Mouse (Mus musculus): ENCODE measurements around the gene Ythdf1. TPM values are rescaled to one million over a fixed set of nuclear protein-coding genes. Genes with fewer than 3 reads are reported as not detected.
A peak's percentile ranks its signal among the peaks of the same experiment; 100 is the strongest.

Gene Ythdf1
- polyA plus RNA-seq, 1 experiment = 85.1 TPM

- H3K27ac ChIP-seq (ENCODE audit: insufficient read depth, low read length) = no peak overlapping the region
- no peak overlapping the region for H3K4me3 ChIP-seq (ENCODE audit: insufficient read depth, low read length)
- peak; percentile 84 for TF ChIP-seq CTCF (IDR thresholded peaks at IDR 0.05; ENCODE audit: borderline replicate concordance, insufficient read depth, low read length)
- no peak for TF ChIP-seq POLR2A (IDR thresholded peaks at IDR 0.05; ENCODE audit: low read depth, low read length)
- H3K4me1 ChIP-seq (ENCODE audit: control insufficient read depth, insufficient read depth, low read length) = no peaks in the 10 kb centered on the region
Observed at GRCm38 (mm10) chr2:180894734-180895133, 26.0 kb downstream of the Ythdf1 start.

DNA sequence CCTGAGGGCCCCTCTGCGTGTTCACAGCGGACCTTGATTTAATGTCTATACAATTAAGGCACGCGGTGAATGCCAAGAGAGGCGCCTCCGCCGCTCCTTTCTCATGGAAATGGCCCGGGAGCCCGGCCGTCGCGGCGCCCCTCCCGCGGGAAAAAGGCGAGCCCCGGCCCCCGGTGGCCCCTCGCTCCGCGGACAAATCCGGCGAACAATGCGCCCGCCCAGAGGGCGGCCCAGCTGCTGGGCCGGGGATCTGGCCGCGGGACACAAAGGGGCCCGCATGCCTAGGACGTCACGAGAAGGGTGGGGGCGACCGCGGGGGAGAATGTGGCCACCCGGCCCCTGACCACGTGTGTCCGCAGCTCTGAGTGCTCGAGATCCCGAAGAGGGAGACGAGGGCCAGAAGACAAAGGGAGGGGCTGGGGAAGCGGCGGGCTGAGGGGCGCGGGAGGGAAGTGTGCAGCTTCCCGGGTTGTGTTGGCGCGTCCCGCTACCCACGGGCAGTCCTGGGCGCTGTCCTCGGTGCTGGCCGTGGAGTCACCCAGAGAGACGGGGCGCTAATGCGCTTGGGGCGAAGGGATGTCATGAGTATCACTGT lies 26.6 kb downstream of the Ythdf1 start:
- Histone ChIP-seq H3K4me3 (ENCODE audit: insufficient read depth, low read length) (no peak overlapping the region), H3K27ac (ENCODE audit: insufficient read depth, low read length) (no peak overlapping the region), H3K4me1 (ENCODE audit: control insufficient read depth, insufficient read depth, low read length) (no peaks in the 10 kb centered on the region)
- TF ChIP-seq POLR2A (IDR thresholded peaks at IDR 0.05; ENCODE audit: low read depth, low read length) (no peak), CTCF (IDR thresholded peaks at IDR 0.05; ENCODE audit: borderline replicate concordance, insufficient read depth, low read length) (no peak)

DNA sequence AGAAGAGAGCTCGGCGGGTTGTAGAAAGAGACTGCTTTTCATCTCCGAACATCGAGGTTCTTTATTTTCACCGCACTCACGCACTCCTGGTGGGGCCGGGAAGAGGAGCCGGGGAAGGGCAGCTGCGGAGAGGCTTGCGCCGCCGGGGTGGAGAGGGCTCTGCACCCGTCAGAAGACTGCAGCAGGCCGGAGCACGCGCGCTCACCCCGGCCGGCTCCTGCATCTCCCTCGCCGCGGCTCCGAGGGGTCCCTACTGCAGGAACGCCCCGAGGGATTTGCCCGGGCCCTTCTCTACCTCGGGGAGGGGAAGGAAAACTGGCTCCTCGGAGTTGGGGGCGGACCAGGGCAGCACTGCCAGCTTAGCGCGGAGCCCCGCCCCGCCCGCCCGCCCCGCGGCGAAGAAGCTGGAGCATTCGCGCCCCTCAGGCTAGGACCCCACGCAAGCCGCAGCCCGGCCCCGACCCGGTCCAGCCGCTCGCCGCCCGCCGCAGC lies 27.2 kb downstream of the Ythdf1 start:
- Histone ChIP-seq H3K27ac (ENCODE audit: insufficient read depth, low read length) (no peak overlapping the region), H3K4me1 (ENCODE audit: control insufficient read depth, insufficient read depth, low read length) (no peaks in the 10 kb centered on the region), H3K4me3 (ENCODE audit: insufficient read depth, low read length) (peak overlapping the region; percentile 27)
- TF ChIP-seq CTCF (IDR thresholded peaks at IDR 0.05; ENCODE audit: borderline replicate concordance, insufficient read depth, low read length) (no peak), POLR2A (IDR thresholded peaks at IDR 0.05; ENCODE audit: low read depth, low read length) (no peak)

DNA sequence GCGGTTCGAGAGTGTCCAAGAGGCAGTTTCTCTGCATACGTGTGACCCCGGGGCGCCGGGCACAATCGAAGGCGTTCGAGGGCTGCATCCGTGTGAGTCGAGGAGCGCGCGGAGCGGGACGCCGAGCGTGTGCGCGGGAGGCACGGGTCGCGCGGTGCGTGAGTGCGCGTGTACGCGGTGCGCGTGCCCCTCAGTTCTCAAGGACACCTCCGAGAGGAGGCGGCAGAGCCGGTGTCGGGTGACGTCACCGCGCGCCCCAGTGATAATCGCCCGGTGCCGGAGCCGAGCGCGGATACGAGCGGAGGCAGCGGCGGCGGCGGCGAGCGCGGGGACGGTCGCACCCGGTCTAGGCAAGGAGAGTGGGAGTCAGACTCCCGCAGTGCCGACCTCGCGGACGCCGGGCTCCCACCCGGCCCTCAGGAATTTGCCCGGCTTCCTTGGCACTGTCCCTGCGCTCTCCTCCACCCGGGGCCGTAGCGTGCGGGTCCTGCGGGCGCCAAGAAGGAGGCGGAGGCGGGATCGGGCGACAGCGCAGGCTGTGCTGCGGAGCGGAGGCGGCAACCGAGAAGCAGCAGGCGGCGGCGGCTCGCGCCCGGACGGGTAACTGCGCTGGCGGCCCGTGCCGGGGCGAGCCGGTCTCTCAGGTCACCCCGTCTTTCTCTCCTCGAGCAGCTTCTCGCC lies 27.8 kb downstream of the Ythdf1 start:
- no peaks in the 10 kb centered on the region for H3K4me1 ChIP-seq (ENCODE audit: control insufficient read depth, insufficient read depth, low read length)
- H3K4me3 ChIP-seq (ENCODE audit: insufficient read depth, low read length) = peak overlapping the region; percentile 27
- no peak for TF ChIP-seq POLR2A (IDR thresholded peaks at IDR 0.05; ENCODE audit: low read depth, low read length)
- H3K27ac ChIP-seq (ENCODE audit: insufficient read depth, low read length) = no peak overlapping the region

DNA sequence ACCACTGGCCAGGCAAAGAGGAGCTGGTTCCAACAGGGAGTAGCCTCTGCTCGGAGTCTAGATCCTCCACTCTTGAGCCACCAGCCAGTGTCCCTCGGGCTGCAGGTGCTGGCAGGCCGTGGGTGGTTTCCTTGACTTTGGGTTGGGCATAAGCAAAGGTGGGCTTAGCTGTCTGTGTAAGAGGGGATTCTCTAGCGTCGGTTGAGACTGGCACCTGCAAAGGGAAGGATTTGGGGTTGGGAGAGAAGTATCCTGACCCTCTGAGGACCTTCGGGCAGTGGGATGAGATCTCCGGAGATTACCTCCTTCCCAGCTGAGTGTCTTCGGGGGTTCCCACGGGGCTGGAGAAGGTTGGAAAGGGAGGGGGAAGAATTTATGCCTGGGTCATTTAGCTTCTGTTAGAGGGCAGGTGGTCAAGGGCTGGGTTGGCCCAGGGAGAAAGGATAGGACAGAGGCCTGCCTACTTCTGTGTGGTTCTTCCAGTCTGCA lies 28.9 kb downstream of the Ythdf1 start:
- H3K27ac ChIP-seq (ENCODE audit: insufficient read depth, low read length) = no peak overlapping the region
- no peaks in the 10 kb centered on the region for H3K4me1 ChIP-seq (ENCODE audit: control insufficient read depth, insufficient read depth, low read length)
- no peak for TF ChIP-seq POLR2A (IDR thresholded peaks at IDR 0.05; ENCODE audit: low read depth, low read length)
- TF ChIP-seq CTCF (IDR thresholded peaks at IDR 0.05; ENCODE audit: borderline replicate concordance, insufficient read depth, low read length) = no peak
- H3K4me3 ChIP-seq (ENCODE audit: insufficient read depth, low read length) = no peak overlapping the region

GRCm38 (mm10) chr2:180891075-180891834 lies 29.5 kb downstream of the Ythdf1 start:
- H3K4me1 ChIP-seq (ENCODE audit: control insufficient read depth, insufficient read depth, low read length) = no peaks in the 10 kb centered on the region
- no peak overlapping the region for H3K27ac ChIP-seq (ENCODE audit: insufficient read depth, low read length)
- TF ChIP-seq POLR2A (IDR thresholded peaks at IDR 0.05; ENCODE audit: low read depth, low read length) (no peak), CTCF (IDR thresholded peaks at IDR 0.05; ENCODE audit: borderline replicate concordance, insufficient read depth, low read length) (no peak)
- no peak overlapping the region for H3K4me3 ChIP-seq (ENCODE audit: insufficient read depth, low read length)

DNA sequence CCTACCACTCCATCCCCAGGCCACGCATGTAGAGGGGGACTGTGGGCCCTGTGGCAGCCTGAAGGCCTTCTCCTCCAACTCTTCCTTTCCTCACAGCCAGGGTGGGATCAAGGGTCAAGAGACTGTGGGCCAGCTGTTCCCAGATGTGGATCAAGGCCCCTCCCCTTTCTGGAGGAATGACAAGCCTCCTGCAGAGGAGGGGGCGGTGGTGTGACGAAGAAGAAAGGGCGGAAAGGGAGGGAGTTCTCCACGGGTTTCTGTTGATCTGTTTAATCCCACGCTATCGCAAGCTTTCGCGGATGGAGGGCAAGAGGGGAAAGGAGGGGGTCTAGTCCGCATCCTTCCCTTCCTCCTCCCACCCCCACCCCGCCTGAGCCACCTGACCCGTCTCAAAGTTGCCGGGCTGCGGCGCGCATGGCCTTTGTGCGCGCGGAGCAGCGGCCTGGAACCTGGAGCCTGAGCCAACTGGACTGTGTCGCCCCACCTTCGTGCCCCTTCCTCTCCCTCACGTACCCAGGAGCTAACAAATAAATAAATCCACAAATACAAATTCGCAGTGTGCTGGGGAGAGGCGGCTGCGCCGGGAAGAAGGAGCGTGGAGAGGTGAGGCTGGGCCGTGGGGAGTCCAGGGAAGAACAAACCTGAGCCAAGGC lies 30.2 kb downstream of the Ythdf1 start:
- H3K27ac ChIP-seq (ENCODE audit: insufficient read depth, low read length) = no peak overlapping the region
- H3K4me3 ChIP-seq (ENCODE audit: insufficient read depth, low read length) = no peak overlapping the region
- TF ChIP-seq CTCF (IDR thresholded peaks at IDR 0.05; ENCODE audit: borderline replicate concordance, insufficient read depth, low read length) (no peak), POLR2A (IDR thresholded peaks at IDR 0.05; ENCODE audit: low read depth, low read length) (no peak)
- H3K4me1 ChIP-seq (ENCODE audit: control insufficient read depth, insufficient read depth, low read length) = no peaks in the 10 kb centered on the region

GRCm38 (mm10) chr2:180889921-180890280 lies 30.8 kb downstream of the Ythdf1 start:
- Histone ChIP-seq H3K4me1 (ENCODE audit: control insufficient read depth, insufficient read depth, low read length) (no peaks in the 10 kb centered on the region), H3K27ac (ENCODE audit: insufficient read depth, low read length) (no peak overlapping the region), H3K4me3 (ENCODE audit: insufficient read depth, low read length) (no peak overlapping the region)
- TF ChIP-seq POLR2A (IDR thresholded peaks at IDR 0.05; ENCODE audit: low read depth, low read length) = no peak
- TF ChIP-seq CTCF (IDR thresholded peaks at IDR 0.05; ENCODE audit: borderline replicate concordance, insufficient read depth, low read length) = no peak

DNA sequence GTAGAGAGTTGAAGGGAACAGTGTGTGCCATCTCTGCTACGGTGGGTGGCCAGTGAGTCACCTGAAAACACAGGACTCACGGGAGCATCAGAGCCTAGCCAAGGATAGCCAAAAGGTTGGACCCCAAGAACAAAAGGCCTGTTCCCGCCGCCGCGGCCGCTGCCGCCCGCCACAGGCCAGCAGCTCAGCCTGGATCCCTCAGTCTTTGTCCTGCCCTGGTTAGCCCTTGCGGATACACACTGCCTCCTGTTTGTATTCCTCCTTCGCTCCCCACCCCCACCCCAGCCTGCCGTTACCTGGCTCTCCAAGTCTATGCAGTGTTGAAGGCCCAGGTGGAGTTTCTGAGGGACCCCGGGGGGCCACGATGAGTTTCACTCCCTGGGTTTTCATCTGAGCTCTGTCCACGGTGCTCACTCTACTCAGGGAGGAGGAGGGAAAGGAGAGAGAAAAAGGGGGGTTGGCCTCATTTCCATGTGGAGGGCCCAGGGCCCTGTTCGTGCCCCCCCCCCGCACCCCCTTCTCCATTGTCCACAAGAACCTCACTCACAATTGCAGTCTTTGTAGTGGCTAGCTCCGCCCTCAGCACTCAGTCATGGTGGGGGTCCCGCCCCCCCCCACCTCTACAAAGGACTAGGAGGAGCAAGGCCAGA lies 31.4 kb downstream of the Ythdf1 start:
- no peaks in the 10 kb centered on the region for H3K4me1 ChIP-seq (ENCODE audit: control insufficient read depth, insufficient read depth, low read length)
- H3K27ac ChIP-seq (ENCODE audit: insufficient read depth, low read length) = no peak overlapping the region
- TF ChIP-seq CTCF (IDR thresholded peaks at IDR 0.05; ENCODE audit: borderline replicate concordance, insufficient read depth, low read length) = no peak
- no peak for TF ChIP-seq POLR2A (IDR thresholded peaks at IDR 0.05; ENCODE audit: low read depth, low read length)
- no peak overlapping the region for H3K4me3 ChIP-seq (ENCODE audit: insufficient read depth, low read length)

Data from embryonic fibroblast, embryonic 13.5 days (primary cell).